ENCODE assay signal across 20 mouse cellular contexts in genomic region chr15:101059570-101060279, GRCm38 (mm10). TPM values are rescaled to one million over a fixed set of nuclear protein-coding genes. Genes with fewer than 3 reads are reported as not detected.
DNase-seq lines count a peak whose midpoint lies in the region; ATAC-seq and TF ChIP-seq lines count a peak whose summit lies in the region.
"Had no signal": no experiment of that assay in that cellular context is flagged by ENCODE, and none has a peak within 500 bp of the region (broad histone marks: within the 10 kb centered on the region; RNA-seq: fewer than 3 reads in every experiment).

No protein-coding gene starts in this region.

- intact Hi-C loops in heart, postnatal 25 days (cut with DNase I) = no loop called here

- H3K4me3 ChIP-seq in heart, embryonic 10.5 days = no peak overlapping the region
- H3K4me3 ChIP-seq in hindbrain, embryonic 12.5 days = no peak overlapping the region
- no peak overlapping the region for H3K4me3 ChIP-seq in neural tube, embryonic 12.5 days
- H3K4me3 ChIP-seq: gastrocnemius, adult 2 months; kidney, embryonic 15.5 days; limb, embryonic 12.5 days had no signal

- peak overlapping the region; percentile 19; the same call in 1 of the 2 replicates for H3K27ac ChIP-seq in heart, embryonic 10.5 days
- peak overlapping the region; percentile 50 for H3K27ac ChIP-seq in hindbrain, embryonic 12.5 days
- peak overlapping the region; percentile 20; the same call in 1 of the 2 replicates for H3K27ac ChIP-seq in neural tube, embryonic 12.5 days
- H3K27ac ChIP-seq: gastrocnemius, adult 2 months; kidney, embryonic 15.5 days; limb, embryonic 12.5 days had no signal

- peaks cover 31% of the 10 kb centered on the region for H3K27me3 ChIP-seq in heart, embryonic 10.5 days (ENCODE audit: insufficient read depth, poor library complexity, severe bottlenecking)
- peaks cover 12% of the 10 kb centered on the region for H3K27me3 ChIP-seq in hindbrain, embryonic 12.5 days
- peaks cover 9% of the 10 kb centered on the region; the same call in 1 of the 2 replicates for H3K27me3 ChIP-seq in neural tube, embryonic 12.5 days (replicated peaks)

- no peak overlapping the region for H3K4me2 ChIP-seq in hindbrain, embryonic 12.5 days (replicated peaks)
- no peak overlapping the region; the same call in 1 of the 2 replicates for H3K4me2 ChIP-seq in neural tube, embryonic 12.5 days (replicated peaks)
- H3K4me2 ChIP-seq: kidney, embryonic 15.5 days; limb, embryonic 12.5 days had no signal

- no peak for TF ChIP-seq CTCF in brain, embryonic 14.5 days (IDR thresholded peaks at IDR 0.05; ENCODE audit: borderline replicate concordance, extremely low read depth, insufficient read depth, insufficient read length)

- H3K9me3 ChIP-seq in heart, embryonic 10.5 days = no peaks in the 10 kb centered on the region
- H3K9me3 ChIP-seq in hindbrain, embryonic 12.5 days (replicated peaks) = no peaks in the 10 kb centered on the region
- H3K9me3 ChIP-seq in neural tube, embryonic 12.5 days = no peaks in the 10 kb centered on the region
- H3K9me3 ChIP-seq: kidney, embryonic 15.5 days; limb, embryonic 12.5 days had no signal

- TF ChIP-seq POLR2A in brain, embryonic 14.5 days (IDR thresholded peaks at IDR 0.05; ENCODE audit: borderline replicate concordance, extremely low read depth, insufficient read depth, insufficient read length, poor library complexity, severe bottlenecking) = no peak

- no peak for DNase-seq in heart, embryonic 10.5 days (ENCODE audit: low spot score)
- no peak for DNase-seq in heart, postnatal 25 days (ENCODE audit: low spot score)
- peak; percentile 63 for DNase-seq in brain, embryonic 14.5 days (ENCODE audit: low read depth)
- DNase-seq in heart, adult 8-10 months (ENCODE audit: low spot score) = no peak
- no peak for DNase-seq in gastrocnemius, adult 18-20 months (ENCODE audit: low spot score)
- DNase-seq: cerebellum, adult 18-20 months; gastrocnemius, adult 2 months; heart, adult 18-20 months; lung, adult 18-20 months; lung, postnatal 4 days; right cerebral cortex, postnatal 25 days; thymus, postnatal 36 days had no signal

- H3K4me1 ChIP-seq in heart, embryonic 10.5 days = peaks cover 23% of the 10 kb centered on the region
- peaks cover 50% of the 10 kb centered on the region for H3K4me1 ChIP-seq in hindbrain, embryonic 12.5 days
- H3K4me1 ChIP-seq in neural tube, embryonic 12.5 days = peaks cover 41% of the 10 kb centered on the region

- H3K36me3 ChIP-seq in heart, embryonic 10.5 days = no peaks in the 10 kb centered on the region
- H3K36me3 ChIP-seq in hindbrain, embryonic 12.5 days = peaks cover 3% of the 10 kb centered on the region; the same call in 1 of the 2 replicates
- no peaks in the 10 kb centered on the region; the same call in 1 of the 2 replicates for H3K36me3 ChIP-seq in neural tube, embryonic 12.5 days
- H3K36me3 ChIP-seq: kidney, embryonic 15.5 days had no signal

- WGBS in heart, embryonic 10.5 days = 50% methylated on average over 9 of the region's 9 CpGs
- 22% methylated on average over 9 of the region's 9 CpGs for WGBS in hindbrain, embryonic 12.5 days
- WGBS in neural tube, embryonic 12.5 days = 26% methylated on average over 9 of the region's 9 CpGs

- H3K9ac ChIP-seq in hindbrain, embryonic 12.5 days = no peak overlapping the region
- 0 out of 2 replicates have a peak overlapping the region, but pooled peaks have one; percentile 8 for H3K9ac ChIP-seq in neural tube, embryonic 12.5 days
- H3K9ac ChIP-seq: kidney, embryonic 15.5 days had no signal

- ATAC-seq in hindbrain, embryonic 12.5 days (ENCODE audit: low FRiP score) = peak; percentile 65
- ATAC-seq in neural tube, embryonic 12.5 days (ENCODE audit: low FRiP score, low read depth) = peak; percentile 38; the same call in 1 of the 2 replicates
- ATAC-seq: inflammation-experienced regulatory T-cells, adult 6 months had no signal

RNA-seq across cellular contexts. Expression of gene Gm47841, which starts 12.5 kb away (rescaled TPM):
- polyA plus RNA-seq in heart, embryonic 10.5 days (2016; fragmentation: Nextera tagmentation; extraction: Ambion mirVana) = not detected in 2 replicates
- not detected for total RNA-seq in heart, postnatal 25 days (2021)
- polyA plus RNA-seq in brain, embryonic 14.5 days (2012; rRNA removed) = not detected in 2 replicates
- polyA plus RNA-seq in hindbrain, embryonic 12.5 days (2016; fragmentation: Nextera tagmentation; extraction: Ambion mirVana) = not detected in 2 replicates
- polyA plus RNA-seq in neural tube, embryonic 12.5 days (2016; fragmentation: Nextera tagmentation; extraction: Ambion mirVana) = not detected in 2 replicates
- under 1 TPM in 1 of 4 experiments, not detected in 3; 0.25 TPM for total RNA-seq in heart, adult 8-10 months (2022)
- total RNA-seq in gastrocnemius, adult 18-20 months (2021) = not detected
- total RNA-seq: gastrocnemius, adult 2 months; heart, adult 18-20 months; left cerebral cortex, adult 8-10 months had no signal
- polyA plus RNA-seq: C2C12; heart, postnatal 0 days; inflammation-experienced regulatory T-cells, adult 6 months; kidney, embryonic 15.5 days; limb, embryonic 12.5 days had no signal

RNA-seq across cellular contexts. Expression of gene Fignl2, which starts 18.6 kb away (rescaled TPM):
- polyA plus RNA-seq in heart, embryonic 10.5 days (2016; fragmentation: Nextera tagmentation; extraction: Ambion mirVana) = 0.28 and 0.60 TPM in 2 replicates
- total RNA-seq in heart, postnatal 25 days (2021) = 1 to 10 TPM; 1.3 to 1.4 TPM
- 1.5 and 2.1 TPM in 2 replicates for polyA plus RNA-seq in brain, embryonic 14.5 days (2012; rRNA removed)
- polyA plus RNA-seq in hindbrain, embryonic 12.5 days (2016; fragmentation: Nextera tagmentation; extraction: Ambion mirVana) = 0.41 and 0.44 TPM in 2 replicates
- 0.55 and 0.84 TPM in 2 replicates for polyA plus RNA-seq in neural tube, embryonic 12.5 days (2016; fragmentation: Nextera tagmentation; extraction: Ambion mirVana)
- total RNA-seq in heart, adult 8-10 months (2022) = 1 to 10 TPM in 3 of 4 experiments, under 1 TPM in 1; 0.84 to 1.5 (median 1.2) TPM
- total RNA-seq in gastrocnemius, adult 18-20 months (2021) = under 1 TPM; 0.55 to 0.81 TPM
- polyA plus RNA-seq: inflammation-experienced regulatory T-cells, adult 6 months had no signal

RNA-seq across cellular contexts. Expression of gene Ankrd33, which starts 55.8 kb away (rescaled TPM):
- not detected in 2 replicates for polyA plus RNA-seq in heart, embryonic 10.5 days (2016; fragmentation: Nextera tagmentation; extraction: Ambion mirVana)
- not detected for total RNA-seq in heart, postnatal 25 days (2021)
- polyA plus RNA-seq in brain, embryonic 14.5 days (2012; rRNA removed) = not detected in 2 replicates
- not detected in 2 replicates for polyA plus RNA-seq in hindbrain, embryonic 12.5 days (2016; fragmentation: Nextera tagmentation; extraction: Ambion mirVana)
- polyA plus RNA-seq in neural tube, embryonic 12.5 days (2016; fragmentation: Nextera tagmentation; extraction: Ambion mirVana) = not detected in 2 replicates
- not detected for total RNA-seq in heart, adult 8-10 months (2022)
- total RNA-seq in gastrocnemius, adult 18-20 months (2021) = not detected
- total RNA-seq: gastrocnemius, adult 2 months; heart, adult 18-20 months had no signal
- polyA plus RNA-seq: C2C12; heart, postnatal 0 days; inflammation-experienced regulatory T-cells, adult 6 months; kidney, embryonic 15.5 days; limb, embryonic 12.5 days had no signal
